Mouse (Mus musculus): ENCODE measurements around the gene Cnksr3. TPM values are rescaled to one million over a fixed set of nuclear protein-coding genes. Genes with fewer than 3 reads are reported as not detected.

Cnksr3 gene
- polyA plus RNA-seq, 1 experiment from 2014 or later, result 12.7 TPM

DNA sequence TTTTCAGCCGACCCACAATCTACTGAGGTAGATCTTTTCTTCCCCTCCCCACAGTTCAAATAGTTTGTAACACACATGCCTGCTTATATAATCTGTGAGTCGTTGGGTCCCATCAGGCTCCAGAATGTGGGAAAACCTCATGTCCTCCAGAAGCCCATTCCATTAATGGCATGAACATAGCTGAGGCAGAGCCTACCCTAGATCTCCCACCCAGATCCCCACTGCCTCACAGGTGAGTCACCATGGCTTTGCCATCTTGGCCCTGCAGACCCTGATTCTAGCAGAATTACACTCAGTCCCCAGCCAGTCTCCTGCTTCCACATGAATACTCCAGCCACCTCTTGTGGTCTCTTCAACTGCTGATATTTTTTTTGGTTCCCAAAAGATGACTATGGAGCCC, 136.4 kb downstream of the Cnksr3 start:
- H3K27ac ChIP-seq, result no peak overlapping the region
- H3K4me1 ChIP-seq, result peaks cover 4% of the 10 kb centered on the region; the same call in 1 of the 2 replicates
- 86% methylated on average over 2 of the region's 2 CpGs for WGBS
- H3K4me2 ChIP-seq (replicated peaks), result no peak overlapping the region
- H3K36me3 ChIP-seq, result no peaks in the 10 kb centered on the region
- H3K4me3 ChIP-seq, result no peak overlapping the region
- no peak overlapping the region for H3K9ac ChIP-seq
- H3K9me3 ChIP-seq, result no peaks in the 10 kb centered on the region
- ATAC-seq (ENCODE audit: insufficient number of reproducible peaks, insufficient read depth, low FRiP score, low TSS enrichment), result no peak
- H3K27me3 ChIP-seq, result no peaks in the 10 kb centered on the region

- Histone ChIP-seq H3K27ac (no peak overlapping the region), H3K27me3 (no peaks in the 10 kb centered on the region), H3K4me3 (no peak overlapping the region), H3K9ac (no peak overlapping the region), H3K4me1 (peaks cover 4% of the 10 kb centered on the region; the same call in 1 of the 2 replicates), H3K9me3 (no peaks in the 10 kb centered on the region), H3K4me2 (replicated peaks) (no peak overlapping the region), H3K36me3 (no peaks in the 10 kb centered on the region)
- ATAC-seq (ENCODE audit: insufficient number of reproducible peaks, insufficient read depth, low FRiP score, low TSS enrichment), result no peak
- 82% methylated on average over 2 of the region's 2 CpGs for WGBS
These were observed 137.8 kb downstream of the Cnksr3 start for GRCm38 (mm10) chr10:7074231-7074630.

DNA sequence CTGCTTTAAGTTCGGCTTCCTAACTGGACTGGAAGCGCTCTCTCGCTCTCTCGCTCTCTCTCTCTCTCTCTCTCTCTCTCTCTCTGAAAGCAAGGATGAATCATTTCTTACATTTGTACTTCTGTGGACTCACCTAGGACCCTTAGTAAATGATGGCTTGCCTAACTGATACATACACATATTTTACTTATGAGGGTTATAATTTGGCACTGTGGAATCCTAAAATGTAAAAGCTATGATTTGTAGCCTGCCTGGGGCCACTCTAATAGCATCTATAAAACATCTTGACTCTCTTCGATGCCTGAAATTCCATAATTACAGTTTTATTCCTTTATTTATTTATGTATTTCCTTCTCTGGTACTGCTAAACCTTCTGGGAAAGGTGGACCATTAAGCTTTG, 141.1 kb downstream of the Cnksr3 start:
- no peaks in the 10 kb centered on the region for H3K9me3 ChIP-seq
- no peak for ATAC-seq (ENCODE audit: insufficient number of reproducible peaks, insufficient read depth, low FRiP score, low TSS enrichment)
- no peaks in the 10 kb centered on the region for H3K27me3 ChIP-seq
- no peak overlapping the region for H3K27ac ChIP-seq
- no peaks in the 10 kb centered on the region for H3K36me3 ChIP-seq
- no peak overlapping the region for H3K4me2 ChIP-seq (replicated peaks)
- H3K4me1 ChIP-seq, result no peaks in the 10 kb centered on the region
- 86% methylated on average over 5 of the region's 5 CpGs for WGBS
- H3K9ac ChIP-seq, result no peak overlapping the region
- H3K4me3 ChIP-seq, result no peak overlapping the region

- no peaks in the 10 kb centered on the region for H3K36me3 ChIP-seq
- H3K9me3 ChIP-seq, result no peaks in the 10 kb centered on the region
- no peak overlapping the region for H3K4me3 ChIP-seq
- no peaks in the 10 kb centered on the region for H3K4me1 ChIP-seq
- no peak overlapping the region for H3K27ac ChIP-seq
- no peak overlapping the region for H3K9ac ChIP-seq
- H3K4me2 ChIP-seq (replicated peaks), result no peak overlapping the region
- no peak for ATAC-seq (ENCODE audit: insufficient number of reproducible peaks, insufficient read depth, low FRiP score, low TSS enrichment)
- 72% methylated on average over 8 of the region's 8 CpGs for WGBS
- no peaks in the 10 kb centered on the region for H3K27me3 ChIP-seq
These were observed 141.8 kb downstream of the Cnksr3 start for GRCm38 (mm10) chr10:7070100-7070835.

DNA sequence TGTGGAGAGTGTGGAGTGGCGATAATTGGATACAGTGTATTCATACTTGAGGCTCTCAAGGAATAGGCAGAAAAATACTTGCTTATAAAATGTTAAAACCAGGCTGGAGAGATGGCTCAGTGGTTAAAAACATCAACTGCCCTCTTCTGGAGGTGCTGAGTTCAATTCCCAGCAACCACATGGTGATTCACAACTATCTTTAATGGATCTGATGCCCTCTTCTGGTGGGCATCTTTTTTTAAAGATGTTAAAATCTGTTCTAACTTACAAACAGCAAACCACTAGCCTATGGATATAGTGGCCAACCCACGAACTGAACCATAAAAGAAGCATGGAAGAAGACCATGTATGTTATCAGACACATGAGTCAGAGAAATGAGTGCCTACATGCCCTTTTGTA, 142.9 kb downstream of the Cnksr3 start:
- Histone ChIP-seq H3K4me3 (no peak overlapping the region), H3K4me2 (replicated peaks) (no peak overlapping the region), H3K4me1 (no peaks in the 10 kb centered on the region), H3K9ac (no peak overlapping the region), H3K9me3 (no peaks in the 10 kb centered on the region), H3K36me3 (no peaks in the 10 kb centered on the region), H3K27me3 (no peaks in the 10 kb centered on the region), H3K27ac (no peak overlapping the region)
- 91% methylated on average over 2 of the region's 2 CpGs for WGBS
- no peak for ATAC-seq (ENCODE audit: insufficient number of reproducible peaks, insufficient read depth, low FRiP score, low TSS enrichment)

Other genes with a start within 250 kb of the Cnksr3 start
- gene Ipcef1, start 159.8 kb downstream of the Cnksr3 start, polyA plus RNA-seq (2016; fragmentation: Nextera tagmentation; extraction: Ambion mirVana), result 0.34 and 0.51 TPM in 2 replicates

Measured in embryonic facial prominence, embryonic 12.5 days (tissue).